Mouse (Mus musculus): Measurements from ENCODE around the gene Bace2. TPM values are rescaled to one million over a fixed set of nuclear protein-coding genes. Genes with fewer than 3 reads are reported as not detected.

Bace2 gene
- polyA plus RNA-seq, 1 experiment = 4.4 TPM

DNA sequence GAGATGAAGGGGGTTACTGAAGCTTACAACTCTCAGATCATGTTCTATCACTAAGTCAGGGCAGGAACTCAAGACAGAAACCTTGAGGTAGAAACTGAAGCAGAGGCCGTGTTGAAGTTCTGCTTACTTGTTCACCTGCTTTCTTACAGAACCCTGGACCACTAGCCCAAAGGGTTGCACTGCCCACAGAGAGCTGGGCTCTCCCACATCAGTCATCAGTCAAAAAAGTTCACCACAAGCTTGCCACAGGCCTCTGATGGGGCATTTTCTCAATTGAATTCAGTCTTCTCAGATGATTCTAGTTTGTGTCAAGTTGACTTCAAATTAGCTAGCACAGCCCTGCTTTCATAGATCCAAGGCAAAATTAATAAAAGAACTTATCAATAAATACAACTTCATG, 103.3 kb downstream of the Bace2 start:
- no peak for DNase-seq
- TF ChIP-seq CTCF (IDR thresholded peaks at IDR 0.05; ENCODE audit: insufficient read depth, low read length) (no peak), POLR2A (IDR thresholded peaks at IDR 0.05; ENCODE audit: borderline replicate concordance, extremely low read depth, low read depth, low read length) (no peak)
- WGBS = 80% methylated on average over 1 of the region's 1 CpGs

DNA sequence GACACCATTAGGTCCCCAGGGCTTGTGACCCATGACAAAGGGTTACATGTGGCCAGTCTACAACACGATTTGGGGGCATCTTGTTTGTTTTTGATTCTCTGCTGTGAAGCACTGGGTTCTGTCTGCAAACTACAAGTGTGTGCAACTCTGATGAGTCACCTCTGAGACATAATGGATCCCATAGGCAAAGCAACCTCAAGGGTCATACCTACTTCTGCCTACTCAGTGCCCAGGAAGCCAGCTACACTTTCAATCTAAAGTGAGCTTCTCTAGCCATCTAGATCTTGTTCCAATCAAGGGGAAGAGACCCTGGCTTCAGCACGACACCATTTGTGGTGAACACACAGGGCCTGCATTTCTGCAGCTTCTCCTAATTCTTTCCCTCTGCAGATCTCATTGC, 104.7 kb downstream of the Bace2 start:
- no peaks in the 10 kb centered on the region; the same call in 1 of the 2 replicates for H3K4me1 ChIP-seq (ENCODE audit: control insufficient read depth, insufficient read depth, low read length)
- no peak overlapping the region for H3K4me3 ChIP-seq (replicated peaks; ENCODE audit: extremely low read depth, low read depth, low read length)
- TF ChIP-seq POLR2A (IDR thresholded peaks at IDR 0.05; ENCODE audit: borderline replicate concordance, extremely low read depth, low read depth, low read length) = no peak
- no peak for TF ChIP-seq CTCF (IDR thresholded peaks at IDR 0.05; ENCODE audit: insufficient read depth, low read length)
- 62% methylated on average over 2 of the region's 2 CpGs for WGBS
- DNase-seq = no peak

More for the DNA sequence above, 103.3 kb downstream of the Bace2 start:
- no peaks in the 10 kb centered on the region; the same call in 1 of the 2 replicates for H3K4me1 ChIP-seq (ENCODE audit: control insufficient read depth, insufficient read depth, low read length)
- no peak overlapping the region for H3K4me3 ChIP-seq (replicated peaks; ENCODE audit: extremely low read depth, low read depth, low read length)

GRCm38 (mm10) chr16:97462481-97463181, 106.1 kb downstream of the Bace2 start, which contains the start of gene Mx1:
Mx1 (minus strand) TSS chr16:97462907.
- TF ChIP-seq CTCF (IDR thresholded peaks at IDR 0.05; ENCODE audit: insufficient read depth, low read length) = no peak
- no peak for TF ChIP-seq POLR2A (IDR thresholded peaks at IDR 0.05; ENCODE audit: borderline replicate concordance, extremely low read depth, low read depth, low read length)
- DNase-seq = no peak
- H3K4me3 ChIP-seq (replicated peaks; ENCODE audit: extremely low read depth, low read depth, low read length) = no peak within 1 kb of the TSS
- WGBS = 22% methylated on average over 4 of the region's 4 CpGs
- no peaks in the 10 kb centered on the region; the same call in 1 of the 2 replicates for H3K4me1 ChIP-seq (ENCODE audit: control insufficient read depth, insufficient read depth, low read length)

- H3K4me1 ChIP-seq (ENCODE audit: control insufficient read depth, insufficient read depth, low read length) = peaks cover 2% of the 10 kb centered on the region; the same call in 1 of the 2 replicates
- WGBS = 51% methylated on average over 4 of the region's 4 CpGs
- DNase-seq = no peak
- no peak overlapping the region for H3K4me3 ChIP-seq (replicated peaks; ENCODE audit: extremely low read depth, low read depth, low read length)
- no peak for TF ChIP-seq CTCF (IDR thresholded peaks at IDR 0.05; ENCODE audit: insufficient read depth, low read length)
- TF ChIP-seq POLR2A (IDR thresholded peaks at IDR 0.05; ENCODE audit: borderline replicate concordance, extremely low read depth, low read depth, low read length) = no peak
Observed at GRCm38 (mm10) chr16:97466182-97466957, 109.8 kb downstream of the Bace2 start.

DNA sequence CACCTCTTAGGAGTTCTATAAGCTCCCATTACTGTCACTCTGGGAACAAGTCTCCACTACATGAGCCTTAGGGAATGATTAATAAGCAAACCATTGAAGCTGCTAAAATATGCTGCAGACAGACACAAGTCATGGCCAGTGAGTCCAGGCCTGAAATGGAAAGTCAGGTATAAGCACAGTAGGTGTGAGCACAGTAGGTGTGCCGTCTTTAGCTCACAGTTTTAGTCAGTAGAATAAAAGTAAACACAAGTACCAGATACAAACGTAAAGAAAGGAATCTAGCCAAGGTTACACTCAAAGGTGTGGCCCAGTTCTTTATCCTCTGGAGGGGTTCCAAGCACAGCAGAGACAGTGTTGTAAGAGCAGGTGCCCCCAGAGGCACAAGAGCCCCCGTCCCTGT, 110.9 kb downstream of the Bace2 start:
- TF ChIP-seq POLR2A (IDR thresholded peaks at IDR 0.05; ENCODE audit: borderline replicate concordance, extremely low read depth, low read depth, low read length) (no peak), CTCF (IDR thresholded peaks at IDR 0.05; ENCODE audit: insufficient read depth, low read length) (no peak)
- Histone ChIP-seq H3K4me3 (replicated peaks; ENCODE audit: extremely low read depth, low read depth, low read length) (no peak overlapping the region), H3K4me1 (ENCODE audit: control insufficient read depth, insufficient read depth, low read length) (peaks cover 2% of the 10 kb centered on the region; the same call in 1 of the 2 replicates)
- WGBS = 52% methylated on average over 3 of the region's 3 CpGs
- DNase-seq = no peak

GRCm38 (mm10) chr16:97467993-97468791, 111.7 kb downstream of the Bace2 start:
- Histone ChIP-seq H3K4me3 (replicated peaks; ENCODE audit: extremely low read depth, low read depth, low read length) (no peak overlapping the region), H3K4me1 (ENCODE audit: control insufficient read depth, insufficient read depth, low read length) (peaks cover 2% of the 10 kb centered on the region; the same call in 1 of the 2 replicates)
- no peak for TF ChIP-seq POLR2A (IDR thresholded peaks at IDR 0.05; ENCODE audit: borderline replicate concordance, extremely low read depth, low read depth, low read length)
- TF ChIP-seq CTCF (IDR thresholded peaks at IDR 0.05; ENCODE audit: insufficient read depth, low read length) = no peak
- no peak for DNase-seq
- 68% methylated on average over 4 of the region's 4 CpGs for WGBS

- DNase-seq = no peak
- Histone ChIP-seq H3K4me1 (ENCODE audit: control insufficient read depth, insufficient read depth, low read length) (peaks cover 2% of the 10 kb centered on the region; the same call in 1 of the 2 replicates), H3K4me3 (replicated peaks; ENCODE audit: extremely low read depth, low read depth, low read length) (no peak overlapping the region)
- TF ChIP-seq POLR2A (IDR thresholded peaks at IDR 0.05; ENCODE audit: borderline replicate concordance, extremely low read depth, low read depth, low read length) (no peak), CTCF (IDR thresholded peaks at IDR 0.05; ENCODE audit: insufficient read depth, low read length) (no peak)
- WGBS = 72% methylated on average over 2 of the region's 2 CpGs
Observed at GRCm38 (mm10) chr16:97474671-97475070, 118.1 kb downstream of the Bace2 start.

- 57% methylated on average over 3 of the region's 3 CpGs for WGBS
- Histone ChIP-seq H3K4me3 (replicated peaks; ENCODE audit: extremely low read depth, low read depth, low read length) (no peak overlapping the region), H3K4me1 (ENCODE audit: control insufficient read depth, insufficient read depth, low read length) (no peaks in the 10 kb centered on the region; the same call in 1 of the 2 replicates)
- TF ChIP-seq CTCF (IDR thresholded peaks at IDR 0.05; ENCODE audit: insufficient read depth, low read length) (no peak), POLR2A (IDR thresholded peaks at IDR 0.05; ENCODE audit: borderline replicate concordance, extremely low read depth, low read depth, low read length) (no peak)
- no peak for DNase-seq
Observed at GRCm38 (mm10) chr16:97475581-97475980, 119.0 kb downstream of the Bace2 start.

DNA sequence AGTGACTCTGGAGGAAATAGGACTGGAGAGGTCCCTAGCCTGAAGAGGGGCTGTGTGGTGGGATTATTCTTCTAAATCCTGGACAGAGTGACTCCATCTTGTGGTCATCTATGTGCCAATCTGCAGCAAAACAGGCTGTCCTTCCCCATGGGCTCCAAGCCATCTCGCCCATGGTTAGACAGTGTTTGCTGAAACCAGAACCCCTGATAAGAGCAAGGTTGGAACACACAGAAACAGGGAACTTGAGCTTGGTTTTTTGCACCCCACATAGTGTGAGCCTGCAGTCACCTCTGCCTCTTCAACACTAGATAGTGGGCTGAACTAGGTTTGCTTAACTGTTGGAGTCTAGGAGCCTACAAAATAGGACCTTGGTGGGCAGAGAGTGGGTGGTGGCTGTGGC, 120.0 kb downstream of the Bace2 start:
- Histone ChIP-seq H3K4me1 (ENCODE audit: control insufficient read depth, insufficient read depth, low read length) (no peaks in the 10 kb centered on the region), H3K4me3 (replicated peaks; ENCODE audit: extremely low read depth, low read depth, low read length) (no peak overlapping the region)
- 89% methylated on average over 1 of the region's 1 CpGs for WGBS
- TF ChIP-seq CTCF (IDR thresholded peaks at IDR 0.05; ENCODE audit: insufficient read depth, low read length) (no peak), POLR2A (IDR thresholded peaks at IDR 0.05; ENCODE audit: borderline replicate concordance, extremely low read depth, low read depth, low read length) (no peak)
- DNase-seq = no peak

Data from lung, adult 2 months (tissue).